Mouse (Mus musculus): ENCODE data around the gene Ctdnep1.

Gene Ctdnep1

DNA sequence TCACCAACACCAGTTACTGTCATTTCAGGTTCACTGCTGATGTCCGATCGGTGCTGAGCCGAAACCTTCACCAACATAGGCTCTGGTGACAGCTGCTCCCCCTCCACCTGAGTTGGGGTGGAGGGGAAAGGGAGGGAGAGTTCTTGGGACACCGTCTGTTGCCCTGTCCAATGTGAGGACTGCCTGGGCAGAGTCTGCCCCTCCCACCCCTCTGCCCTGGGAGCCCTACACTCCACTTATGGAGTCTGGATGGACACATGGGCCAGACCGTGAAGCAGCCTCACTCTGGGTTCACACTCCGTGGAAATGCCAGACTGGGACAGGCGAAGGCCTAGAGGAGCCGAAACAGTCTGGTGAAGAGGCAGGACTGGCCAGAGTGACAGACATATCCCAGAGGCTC, 9.0 kb downstream of the Ctdnep1 start:
- no peak for DNase-seq

DNA sequence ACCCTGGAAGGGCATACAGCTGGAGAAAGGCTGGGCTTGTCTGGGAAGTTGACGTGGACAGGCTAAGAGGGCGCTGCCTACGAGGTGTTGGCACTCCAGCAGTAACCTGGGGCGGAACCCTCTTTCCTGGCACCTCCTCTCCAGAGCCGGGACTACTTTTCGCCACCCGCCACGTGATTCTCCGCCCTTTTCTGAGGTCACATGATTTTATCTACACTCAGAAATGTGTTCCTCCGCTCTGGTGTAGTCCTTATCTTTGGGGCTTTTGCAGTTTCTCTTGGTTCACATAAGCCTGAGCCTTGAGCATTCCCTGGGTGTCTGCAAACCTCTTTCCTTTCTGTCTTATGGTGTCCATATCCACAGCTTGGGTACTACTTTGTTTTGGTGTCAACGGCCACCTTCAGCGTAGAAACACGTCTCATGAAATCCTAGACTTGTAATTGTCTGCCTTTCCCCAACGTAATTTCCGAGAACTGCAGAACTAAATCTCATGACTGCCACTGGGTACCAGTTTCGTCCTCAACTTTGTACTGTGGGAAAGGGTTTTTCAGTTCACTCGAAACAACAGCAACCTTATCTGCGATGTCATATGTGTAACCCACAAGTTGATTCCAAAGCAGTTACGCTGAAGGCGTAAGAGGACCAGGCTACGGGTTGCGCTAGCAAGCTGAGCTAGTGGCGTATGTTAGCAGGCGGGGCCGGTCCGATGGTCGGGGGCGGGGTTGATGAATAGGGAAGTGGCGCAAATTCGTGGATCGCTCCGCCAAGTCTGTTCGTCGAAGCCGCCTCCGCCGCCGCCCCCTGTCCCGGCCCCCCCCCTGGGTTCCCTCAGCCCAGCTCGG, 10.1 kb downstream of the Ctdnep1 start, which contains the start of gene Gabarap:
Gene Gabarap, plus strand, starts transcription at position 294 of the 842 bp plus-strand sequence.
- DNase-seq, result peak; percentile 95

DNA sequence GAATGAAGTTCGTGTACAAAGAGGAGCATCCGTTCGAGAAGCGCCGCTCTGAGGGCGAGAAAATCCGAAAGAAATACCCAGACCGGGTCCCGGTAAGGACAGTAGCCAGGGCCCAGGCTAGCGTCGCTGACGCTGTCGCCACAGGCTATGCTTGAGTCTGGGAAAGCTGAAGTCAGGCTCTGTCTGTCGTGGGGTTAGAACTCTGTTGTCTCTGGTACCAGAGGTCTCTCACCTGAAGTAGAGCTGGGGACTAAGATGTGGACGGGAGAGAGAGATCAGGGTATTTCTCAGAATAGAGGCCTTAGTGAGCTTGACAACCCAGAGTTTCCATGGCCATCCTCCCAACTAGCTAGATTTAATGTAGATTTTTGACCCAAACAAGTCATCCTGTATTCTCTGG, 10.8 kb downstream of the Ctdnep1 start:
- no peak for DNase-seq

- DNase-seq, result no peak
Observed at GRCm38 (mm10) chr11:69992396-69992795, 11.4 kb downstream of the Ctdnep1 start.

DNA sequence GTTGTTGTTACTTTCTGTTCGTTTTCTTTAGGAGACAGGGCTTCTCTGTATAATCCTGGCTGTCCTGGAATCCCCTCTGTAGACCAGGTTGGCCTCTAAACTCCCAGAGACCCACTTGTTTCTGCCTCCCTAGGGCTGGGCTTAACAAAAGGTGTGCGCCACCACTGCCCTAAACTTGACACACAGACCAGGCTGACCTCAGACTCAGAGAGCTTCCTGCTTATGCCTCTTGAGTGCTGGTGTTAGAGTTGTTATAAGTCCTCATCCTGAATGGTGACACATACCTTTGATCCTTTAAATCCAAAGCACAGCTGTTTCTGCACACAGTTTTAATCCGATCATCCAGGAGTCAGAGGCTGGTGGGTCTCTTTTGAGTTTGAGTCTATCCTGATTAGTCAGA, 12.0 kb downstream of the Ctdnep1 start:
- DNase-seq, result no peak

- DNase-seq, result no peak
Observed at GRCm38 (mm10) chr11:69994401-69995090, 13.6 kb downstream of the Ctdnep1 start.

DNA sequence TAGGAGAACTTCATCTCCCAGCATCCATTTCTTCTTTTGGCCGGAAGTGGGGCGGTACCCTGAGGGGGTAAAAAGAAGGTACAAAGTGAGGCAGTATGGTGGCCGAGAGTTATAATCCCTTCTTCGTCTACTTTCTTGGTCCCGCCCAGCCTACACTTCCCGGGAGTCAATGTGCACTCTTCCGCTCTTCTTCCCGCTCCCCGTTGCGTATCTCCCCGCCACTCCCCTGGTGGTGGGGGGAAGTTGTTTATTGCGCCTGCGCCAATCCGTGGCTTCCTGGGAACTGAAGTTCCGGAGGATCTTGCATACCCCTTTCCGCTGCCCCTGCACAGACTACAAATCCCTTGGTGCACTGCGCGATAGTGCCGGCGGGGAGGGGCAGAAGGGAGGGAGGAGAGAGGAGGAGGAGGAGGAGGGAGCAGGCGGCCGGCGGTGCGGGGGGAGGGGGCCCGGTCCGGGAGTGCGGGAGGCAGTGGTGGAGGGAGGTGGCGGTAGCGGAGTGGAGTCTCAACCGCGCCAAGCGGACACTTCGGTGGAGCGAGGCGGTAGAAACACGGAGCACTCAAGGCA, 14.5 kb downstream of the Ctdnep1 start, which contains the start of gene Phf23:
Gene Phf23, plus strand, starts transcription at position 387 of the 570 bp plus-strand sequence.
- DNase-seq, result peak; percentile 97

DNA sequence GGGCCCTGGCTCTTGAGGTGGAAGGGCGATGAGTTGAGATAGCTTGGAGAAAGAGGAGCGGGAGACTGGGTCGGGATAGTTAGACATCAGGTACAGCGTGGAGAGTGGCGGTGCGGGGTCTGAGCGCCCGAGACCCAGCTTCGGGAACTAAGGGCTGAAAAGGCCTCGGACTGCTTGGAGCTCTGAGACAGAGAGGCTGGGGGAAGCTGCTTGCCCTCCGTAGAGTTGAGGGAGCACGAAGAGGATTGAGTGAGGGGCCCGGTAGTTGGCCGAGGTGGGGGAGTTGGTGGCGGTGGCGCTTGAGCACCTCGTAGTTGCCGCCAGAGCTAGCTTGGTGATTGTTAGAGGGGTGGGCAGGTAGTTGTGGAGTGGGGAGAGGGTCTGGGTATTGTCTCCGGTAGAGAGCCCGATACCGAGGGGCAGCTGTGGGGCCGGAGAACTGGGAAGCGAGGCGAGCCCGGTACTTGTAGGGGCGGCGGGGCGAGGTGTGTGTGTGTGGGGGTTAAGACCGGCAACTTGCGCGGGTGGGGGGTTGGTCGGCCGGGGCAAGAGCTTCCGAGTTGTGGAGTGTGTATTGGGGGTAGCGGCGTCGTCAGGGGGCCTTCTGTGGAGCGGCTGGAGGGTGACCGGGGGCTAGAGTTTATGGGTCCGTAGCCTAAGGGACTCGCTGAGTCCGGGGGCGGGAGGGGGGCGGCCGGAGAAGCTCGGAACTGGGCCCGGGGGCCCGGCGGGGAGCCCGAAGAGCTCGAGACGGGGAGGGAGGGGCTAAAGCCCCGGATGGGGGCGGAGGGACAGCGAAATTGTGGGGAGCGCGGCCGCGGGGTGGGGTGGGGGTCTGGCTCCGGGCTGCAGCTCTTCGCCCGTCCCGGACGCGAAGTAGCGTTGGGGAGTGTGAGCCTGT, 15.5 kb downstream of the Ctdnep1 start:
- DNase-seq, result no peak

DNA sequence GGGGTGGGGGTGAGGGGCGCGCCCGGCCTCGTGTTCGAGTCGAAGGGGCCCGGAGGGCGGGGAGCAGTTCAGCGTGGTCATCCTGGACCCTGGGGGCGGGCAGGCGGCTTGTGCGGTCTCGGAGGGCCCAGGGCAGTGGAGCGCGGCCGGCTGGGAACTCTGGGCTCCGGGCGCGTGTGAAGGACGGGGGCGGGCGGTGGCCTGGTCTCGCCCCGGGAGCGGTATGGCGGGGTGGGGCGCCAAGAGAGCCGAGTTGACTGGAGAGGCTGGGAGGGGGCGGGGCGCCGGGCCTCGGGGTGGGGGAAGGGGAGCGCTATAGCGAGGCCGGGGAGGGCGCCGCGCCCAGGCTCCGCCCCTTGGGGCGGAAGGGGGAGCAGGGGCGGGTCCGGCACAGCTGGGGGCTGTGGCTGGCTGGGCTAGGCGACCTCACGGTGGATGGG, 16.1 kb downstream of the Ctdnep1 start:
- peak; percentile 72 for DNase-seq

GRCm38 (mm10) chr11:69998567-69999491, 17.9 kb downstream of the Ctdnep1 start:
- no peak for DNase-seq

- DNase-seq, result no peak
Observed at GRCm38 (mm10) chr11:69999666-70000065, 18.7 kb downstream of the Ctdnep1 start.

- DNase-seq, result peak; percentile 89
Observed at GRCm38 (mm10) chr11:70000396-70000898, 19.5 kb downstream of the Ctdnep1 start, which contains the start of gene Dvl2. Dvl2 (plus strand) TSS chr11:70000595.

DNA sequence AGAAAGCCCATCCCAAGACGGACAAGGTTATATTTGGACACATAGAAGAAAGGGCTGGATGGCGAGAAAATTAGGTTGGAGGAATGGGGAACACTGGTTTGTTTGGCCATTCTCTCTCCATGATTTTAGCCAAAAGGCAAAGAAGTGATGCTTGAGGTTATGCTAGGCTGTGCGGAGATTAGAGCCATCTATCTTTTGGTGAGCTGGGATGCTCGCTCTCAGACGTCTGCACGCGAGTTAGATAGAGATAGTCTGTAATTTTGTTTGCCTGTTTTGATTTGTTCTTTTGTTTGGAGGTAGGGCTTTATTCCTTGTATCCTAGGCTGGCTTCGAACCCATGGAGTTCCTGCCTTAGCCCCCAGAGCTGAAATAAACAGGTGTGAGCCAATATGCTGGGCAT, 20.2 kb downstream of the Ctdnep1 start:
- no peak for DNase-seq

- no peak for DNase-seq
Observed at GRCm38 (mm10) chr11:70001865-70002264, 20.9 kb downstream of the Ctdnep1 start.

DNA sequence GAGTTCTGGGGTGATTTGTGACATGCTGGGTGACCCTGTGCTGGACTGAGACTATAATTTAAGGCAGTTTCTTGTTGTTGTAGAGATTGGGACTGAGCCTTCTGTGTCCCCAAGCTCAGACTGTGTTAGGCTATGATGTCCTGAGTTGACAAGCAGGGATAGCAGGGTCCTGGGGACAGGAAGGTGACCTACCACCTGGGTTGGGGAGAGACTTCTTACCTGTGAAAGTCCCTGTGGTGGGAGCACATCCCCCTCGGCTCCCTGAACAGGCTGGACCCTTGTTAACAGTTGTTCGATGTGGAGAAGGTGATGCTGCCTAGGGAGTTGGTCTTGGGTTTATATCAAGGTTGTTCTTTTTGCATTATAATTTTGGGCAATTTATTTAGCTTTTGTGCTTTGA, 21.5 kb downstream of the Ctdnep1 start:
- DNase-seq, result no peak

GRCm38 (mm10) chr11:70005521-70005920, 24.6 kb downstream of the Ctdnep1 start:
- no peak for DNase-seq

DNA sequence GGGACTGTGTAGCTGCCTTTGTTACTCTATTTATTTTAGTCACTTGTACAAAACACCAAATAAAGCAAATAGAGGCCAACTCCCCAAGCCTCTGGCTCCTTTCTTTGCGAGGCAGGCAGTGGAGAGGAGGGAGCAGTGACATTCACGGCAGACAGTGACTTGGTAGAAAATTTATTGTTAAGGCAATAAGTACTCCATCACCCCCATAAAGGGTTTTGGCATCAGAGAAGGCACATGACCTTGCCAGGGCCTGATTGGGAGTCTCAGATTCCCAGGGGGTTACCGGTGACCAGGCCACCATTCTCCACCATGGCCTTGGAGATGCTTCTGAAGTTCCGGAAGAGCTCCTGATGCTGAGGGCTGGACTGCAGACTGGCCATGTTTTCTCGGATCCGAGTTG, 29.1 kb downstream of the Ctdnep1 start:
- no peak for DNase-seq

DNA sequence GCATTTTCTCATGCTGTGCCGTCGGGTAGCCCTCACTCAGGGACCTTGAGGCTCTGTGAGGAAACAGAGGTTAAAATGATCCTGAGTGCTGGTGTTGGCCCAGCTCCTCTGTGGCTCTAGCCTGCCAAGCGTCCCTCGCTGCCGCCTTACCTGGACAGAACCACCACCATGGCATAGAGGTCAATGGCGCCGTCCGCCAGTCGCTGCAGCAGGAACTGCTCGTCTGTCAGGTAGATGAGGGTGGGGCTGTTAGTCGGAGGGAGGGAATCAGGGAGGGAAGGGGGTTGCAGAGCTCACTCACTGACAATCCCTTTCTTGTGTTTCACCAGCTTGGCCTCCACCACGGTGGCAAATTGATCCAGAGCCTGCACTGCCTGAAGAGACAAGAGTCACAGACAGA, 29.6 kb downstream of the Ctdnep1 start:
- DNase-seq, result no peak

- no peak for DNase-seq
Observed at GRCm38 (mm10) chr11:70010961-70011360, 30.0 kb downstream of the Ctdnep1 start.

GRCm38 (mm10) chr11:70012931-70013330, 32.0 kb downstream of the Ctdnep1 start:
- no peak for DNase-seq

DNA sequence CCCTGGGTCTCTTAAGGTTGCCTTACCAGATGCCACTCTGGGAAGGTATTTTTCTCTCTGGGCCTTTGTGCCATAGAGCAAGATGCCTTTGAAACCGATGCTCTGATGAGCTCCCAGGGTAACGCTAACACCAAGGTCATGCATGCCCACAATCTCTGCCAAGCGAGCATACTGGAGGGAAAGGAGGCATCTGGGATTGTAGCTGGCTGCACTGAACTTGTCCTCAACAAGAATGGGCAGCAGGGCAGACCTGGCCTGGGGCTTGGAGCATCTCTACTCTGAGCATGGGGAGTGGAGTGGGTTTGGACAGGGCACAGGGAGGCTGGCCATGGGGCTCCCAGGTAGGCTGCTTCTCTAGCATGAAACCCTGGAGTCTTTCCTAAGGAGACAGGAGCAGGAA, 32.5 kb downstream of the Ctdnep1 start:
- DNase-seq, result no peak

Data from right cerebral cortex, postnatal 25 days (tissue).